Mouse (Mus musculus): ENCODE data around the gene Lrrc3c. TPM values are rescaled to one million over a fixed set of nuclear protein-coding genes. Genes with fewer than 3 reads are reported as not detected.
A peak's percentile ranks its signal among the peaks of the same experiment; 100 is the strongest.

Lrrc3c gene
- polyA plus RNA-seq, 1 experiment from 2014 or later: not detected

- no peaks in the 10 kb centered on the region for H3K9me3 ChIP-seq
- ATAC-seq (ENCODE audit: low FRiP score, low read depth): peak; percentile 40; the same call in 1 of the 2 replicates
- H3K4me3 ChIP-seq: peak overlapping the region; percentile 99
- 7% methylated on average over 20 of the region's 20 CpGs for WGBS
- 0 out of 2 replicates have a peak, but pooled peaks cover 6% of the 10 kb centered on the region for H3K36me3 ChIP-seq
- peak overlapping the region; percentile 94 for H3K4me2 ChIP-seq
- peaks cover 40% of the 10 kb centered on the region for H3K4me1 ChIP-seq (replicated peaks)
- H3K27me3 ChIP-seq: 0 out of 2 replicates have a peak, but pooled peaks cover 6% of the 10 kb centered on the region
- H3K9ac ChIP-seq: peak overlapping the region; percentile 50
- peak overlapping the region; percentile 90 for H3K27ac ChIP-seq (replicated peaks)
Observed at GRCm38 (mm10) chr11:98587684-98588546, 10.2 kb upstream of the Lrrc3c start.

- Histone ChIP-seq H3K9ac (0 out of 2 replicates have a peak overlapping the region, but pooled peaks have one; percentile 42), H3K4me2 (peak overlapping the region; percentile 94), H3K36me3 (no peaks in the 10 kb centered on the region), H3K27ac (replicated peaks) (no peak overlapping the region), H3K4me1 (replicated peaks) (peaks cover 40% of the 10 kb centered on the region), H3K9me3 (no peaks in the 10 kb centered on the region), H3K27me3 (0 out of 2 replicates have a peak, but pooled peaks cover 6% of the 10 kb centered on the region), H3K4me3 (no peak overlapping the region)
- 68% methylated on average over 6 of the region's 6 CpGs for WGBS
- no peak for ATAC-seq (ENCODE audit: low FRiP score, low read depth)
Observed at GRCm38 (mm10) chr11:98588833-98589281, 9.2 kb upstream of the Lrrc3c start.

- H3K27ac ChIP-seq (replicated peaks): no peak overlapping the region
- H3K9ac ChIP-seq: no peak overlapping the region
Observed at GRCm38 (mm10) chr11:98589306-98589705, 8.8 kb upstream of the Lrrc3c start.

GRCm38 (mm10) chr11:98590548-98591445 is 7.3 kb upstream of the Lrrc3c start:
- 68% methylated on average over 19 of the region's 19 CpGs for whole genome bisulfite sequencing
- H3K27ac ChIP-seq (replicated peaks): no peak overlapping the region
- peaks cover 22% of the 10 kb centered on the region for H3K4me1 ChIP-seq (replicated peaks)
- H3K9ac ChIP-seq: no peak overlapping the region
- no peak overlapping the region for H3K4me3 ChIP-seq
- no peaks in the 10 kb centered on the region for H3K9me3 ChIP-seq
- no peak for ATAC-seq (ENCODE audit: low FRiP score, low read depth)
- H3K4me2 ChIP-seq: no peak overlapping the region
- 0 out of 2 replicates have a peak, but pooled peaks cover 6% of the 10 kb centered on the region for H3K27me3 ChIP-seq
- no peaks in the 10 kb centered on the region for H3K36me3 ChIP-seq

More at GRCm38 (mm10) chr11:98589306-98589705, 8.8 kb upstream of the Lrrc3c start:
- no peak for ATAC-seq (ENCODE audit: low FRiP score, low read depth)
- no peak overlapping the region for H3K4me2 ChIP-seq
- 85% methylated on average over 8 of the region's 8 CpGs for WGBS
- H3K27me3 ChIP-seq: 0 out of 2 replicates have a peak, but pooled peaks cover 6% of the 10 kb centered on the region
- H3K9me3 ChIP-seq: no peaks in the 10 kb centered on the region
- H3K4me3 ChIP-seq: no peak overlapping the region
- H3K36me3 ChIP-seq: no peaks in the 10 kb centered on the region
- peaks cover 36% of the 10 kb centered on the region for H3K4me1 ChIP-seq (replicated peaks)

- no peaks in the 10 kb centered on the region; the same call in 1 of the 2 replicates for H3K4me1 ChIP-seq (replicated peaks)
- no peaks in the 10 kb centered on the region for H3K36me3 ChIP-seq
- no peak overlapping the region for H3K4me3 ChIP-seq
- H3K9ac ChIP-seq: no peak overlapping the region
- H3K27me3 ChIP-seq: 0 out of 2 replicates have a peak, but pooled peaks cover 10% of the 10 kb centered on the region
- H3K4me2 ChIP-seq: no peak overlapping the region
- no peak overlapping the region for H3K27ac ChIP-seq (replicated peaks)
- 76% methylated on average over 6 of the region's 6 CpGs for WGBS
- no peak for ATAC-seq (ENCODE audit: low FRiP score, low read depth)
- no peaks in the 10 kb centered on the region for H3K9me3 ChIP-seq
Observed at GRCm38 (mm10) chr11:98595021-98595420, 3.1 kb upstream of the Lrrc3c start.

GRCm38 (mm10) chr11:98595473-98595872 is 2.6 kb upstream of the Lrrc3c start:
- no peaks in the 10 kb centered on the region; the same call in 1 of the 2 replicates for H3K4me1 ChIP-seq (replicated peaks)
- no peaks in the 10 kb centered on the region for H3K9me3 ChIP-seq
- peaks cover 10% of the 10 kb centered on the region; the same call in 1 of the 2 replicates for H3K27me3 ChIP-seq
- H3K4me3 ChIP-seq: no peak overlapping the region
- no peak overlapping the region for H3K4me2 ChIP-seq
- no peak overlapping the region for H3K9ac ChIP-seq
- no peak overlapping the region for H3K27ac ChIP-seq (replicated peaks)
- H3K36me3 ChIP-seq: no peaks in the 10 kb centered on the region
- 78% methylated on average over 10 of the region's 10 CpGs for WGBS
- ATAC-seq (ENCODE audit: low FRiP score, low read depth): no peak

- Histone ChIP-seq H3K4me3 (no peak overlapping the region), H3K4me1 (replicated peaks) (no peaks in the 10 kb centered on the region; the same call in 1 of the 2 replicates), H3K4me2 (no peak overlapping the region), H3K36me3 (no peaks in the 10 kb centered on the region), H3K9ac (no peak overlapping the region), H3K9me3 (no peaks in the 10 kb centered on the region), H3K27ac (replicated peaks) (no peak overlapping the region), H3K27me3 (peaks cover 13% of the 10 kb centered on the region; the same call in 1 of the 2 replicates)
- WGBS: 91% methylated on average over 3 of the region's 3 CpGs
- ATAC-seq (ENCODE audit: low FRiP score, low read depth): no peak
Observed at GRCm38 (mm10) chr11:98595955-98596354, 2.1 kb upstream of the Lrrc3c start.

- H3K4me3 ChIP-seq: no peak overlapping the region
- no peak for ATAC-seq (ENCODE audit: low FRiP score, low read depth)
- no peaks in the 10 kb centered on the region for H3K9me3 ChIP-seq
- no peak overlapping the region for H3K27ac ChIP-seq (replicated peaks)
- H3K36me3 ChIP-seq: no peaks in the 10 kb centered on the region
- H3K27me3 ChIP-seq: peaks cover 13% of the 10 kb centered on the region
- H3K4me2 ChIP-seq: no peak overlapping the region
- 42% methylated on average over 5 of the region's 6 CpGs for WGBS
- H3K9ac ChIP-seq: no peak overlapping the region
- H3K4me1 ChIP-seq (replicated peaks): peaks cover 5% of the 10 kb centered on the region; the same call in 1 of the 2 replicates
Observed at GRCm38 (mm10) chr11:98597363-98597762, 728 bp upstream of the Lrrc3c start.

- peaks cover 8% of the 10 kb centered on the region; the same call in 1 of the 2 replicates for H3K4me1 ChIP-seq (replicated peaks)
- H3K27ac ChIP-seq (replicated peaks): no peak overlapping the region
- WGBS: 57% methylated on average over 18 of the region's 18 CpGs
- H3K9ac ChIP-seq: no peak overlapping the region
- no peak overlapping the region for H3K4me3 ChIP-seq
- H3K9me3 ChIP-seq: no peaks in the 10 kb centered on the region
- no peaks in the 10 kb centered on the region for H3K36me3 ChIP-seq
- ATAC-seq (ENCODE audit: low FRiP score, low read depth): no peak
- peaks cover 13% of the 10 kb centered on the region for H3K27me3 ChIP-seq
- H3K4me2 ChIP-seq: peak overlapping the region; percentile 17; the same call in 1 of the 2 replicates
Observed at GRCm38 (mm10) chr11:98598851-98599290, 780 bp downstream of the Lrrc3c start.

GRCm38 (mm10) chr11:98599291-98599690 is 1.2 kb downstream of the Lrrc3c start:
- Histone ChIP-seq H3K27me3 (peaks cover 13% of the 10 kb centered on the region), H3K27ac (replicated peaks) (no peak overlapping the region), H3K36me3 (no peaks in the 10 kb centered on the region), H3K9me3 (no peaks in the 10 kb centered on the region), H3K4me1 (replicated peaks) (peaks cover 8% of the 10 kb centered on the region; the same call in 1 of the 2 replicates), H3K9ac (no peak overlapping the region), H3K4me3 (no peak overlapping the region), H3K4me2 (0 out of 2 replicates have a peak overlapping the region, but pooled peaks have one; percentile 17)
- 39% methylated on average over 18 of the region's 18 CpGs for WGBS
- peak; percentile 30; the same call in 1 of the 2 replicates for ATAC-seq (ENCODE audit: low FRiP score, low read depth)

- ATAC-seq (ENCODE audit: low FRiP score, low read depth): no peak
- Histone ChIP-seq H3K4me3 (peak overlapping the region; percentile 28), H3K4me2 (peak overlapping the region; percentile 56), H3K4me1 (replicated peaks) (peaks cover 8% of the 10 kb centered on the region; the same call in 1 of the 2 replicates), H3K9me3 (no peaks in the 10 kb centered on the region), H3K36me3 (no peaks in the 10 kb centered on the region), H3K27ac (replicated peaks) (no peak overlapping the region), H3K9ac (no peak overlapping the region), H3K27me3 (peaks cover 13% of the 10 kb centered on the region)
- WGBS: under 1% methylated on average over 20 of the region's 20 CpGs
Observed at GRCm38 (mm10) chr11:98602090-98602690, 4.1 kb downstream of the Lrrc3c start.
